Mouse (Mus musculus) gastrocnemius, postnatal 4 days (tissue): ENCODE measurements around the gene 2310011J03Rik. TPM values are rescaled to one million over a fixed set of nuclear protein-coding genes. Genes with fewer than 3 reads are reported as not detected.

Experiments
- microRNA-seq: library from miRNA; unstranded; fragments of <30 nt; microRNA quantifications from one replicate; pipeline ENCODE4 v1.2.0, GENCODE M21; 2021
- total RNA-seq, 2 experiments: library from RNA; stranded (reverse); gene quantifications; 2 replicates each; pipeline ENCODE4 v1.2.3; 2021

The 2310011J03Rik gene
- total RNA-seq, 2 experiments from 2014 or later: 16.7 to 17.6 TPM

Small RNAs within 50 kb of the gene (microRNA-seq; reads per million reads assigned to microRNA genes)
- not detected for gene Mir6911

Other genes with a start within 250 kb of the 2310011J03Rik start
- gene Sbno2, start 215.0 kb downstream of the 2310011J03Rik start, total RNA-seq: 10 to 100 TPM; 13.0 to 13.6 TPM
- gene Stk11, start 204.7 kb downstream of the 2310011J03Rik start, total RNA-seq: 100 to 1,000 TPM; 116 to 125 TPM
- 100 to 1,000 TPM; 522 to 564 TPM for gene Atp5d, start 181.9 kb downstream of the 2310011J03Rik start, total RNA-seq
- 1 to 10 TPM; 2.2 to 2.7 TPM for gene Cbarp, start 179.7 kb downstream of the 2310011J03Rik start, total RNA-seq
- 10 to 100 TPM; 67.7 to 74.0 TPM for gene Midn, start 172.3 kb downstream of the 2310011J03Rik start, total RNA-seq
- gene Cirbp, start 154.6 kb downstream of the 2310011J03Rik start, total RNA-seq: 100 to 1,000 TPM; 107 to 153 TPM
- gene 1600002K03Rik, start 147.6 kb downstream of the 2310011J03Rik start, total RNA-seq: 1 to 10 TPM; 3.4 to 3.8 TPM
- gene Efna2, start 141.1 kb downstream of the 2310011J03Rik start, total RNA-seq: 1 to 10 TPM; 3.5 to 3.7 TPM
- gene Mum1, start 94.1 kb downstream of the 2310011J03Rik start, total RNA-seq: 10 to 100 TPM; 61.3 to 61.5 TPM
- gene Ndufs7, start 71.4 kb downstream of the 2310011J03Rik start, total RNA-seq: 100 to 1,000 TPM; 327 to 331 TPM
- 100 to 1,000 TPM; 446 to 545 TPM for gene Gamt, start 59.5 kb downstream of the 2310011J03Rik start, total RNA-seq
- gene Dazap1, start 59.1 kb downstream of the 2310011J03Rik start, total RNA-seq: 100 to 1,000 TPM in 1 of 2 experiments, 10 to 100 TPM in 1; 98.9 to 112 TPM
- 1,000 to 10,000 TPM; 1,165 to 1,300 TPM for gene Rps15, start 28.1 kb downstream of the 2310011J03Rik start, total RNA-seq
- gene Apc2, start 24.6 kb downstream of the 2310011J03Rik start, total RNA-seq: 1 to 10 TPM in 1 of 2 experiments, under 1 TPM in 1; 0.73 to 2.1 TPM
- gene Pcsk4, start 9.0 kb upstream of the 2310011J03Rik start, total RNA-seq: 1 to 10 TPM; 1.0 to 1.5 TPM
- gene Reep6, start 9.4 kb upstream of the 2310011J03Rik start, total RNA-seq: 1 to 10 TPM; 2.7 to 4.1 TPM
- gene Adamtsl5, start 27.9 kb upstream of the 2310011J03Rik start, total RNA-seq: 10 to 100 TPM; 15.5 to 16.5 TPM
- gene Plk5, start 35.9 kb upstream of the 2310011J03Rik start, total RNA-seq: under 1 TPM in 1 of 2 experiments, not detected in 1; 0.34 TPM
- gene Mex3d, start 67.1 kb upstream of the 2310011J03Rik start, total RNA-seq: 10 to 100 TPM; 17.8 to 18.9 TPM
- gene Mbd3, start 79.0 kb upstream of the 2310011J03Rik start, total RNA-seq: 100 to 1,000 TPM; 139 to 140 TPM
- gene Uqcr11, start 86.3 kb upstream of the 2310011J03Rik start, total RNA-seq: 100 to 1,000 TPM; 640 to 657 TPM
- 10 to 100 TPM; 66.4 to 67.5 TPM for gene Tcf3, start 113.1 kb upstream of the 2310011J03Rik start, total RNA-seq
- not detected for gene Onecut3, start 174.3 kb upstream of the 2310011J03Rik start, total RNA-seq
- gene Atp8b3, start 218.6 kb upstream of the 2310011J03Rik start, total RNA-seq: under 1 TPM; 0.05 TPM
- 10 to 100 TPM; 22.0 to 24.9 TPM for gene Rexo1, start 241.0 kb upstream of the 2310011J03Rik start, total RNA-seq